Mouse (Mus musculus) frontal cortex, adult 2 months (tissue): ENCODE results near the gene Gpx7. TPM values are rescaled to one million over a fixed set of nuclear protein-coding genes. Genes with fewer than 3 reads are reported as not detected.

Experiments
- DNase-seq, 2 experiments: peaks; one replicate each; pipeline ENCODE4 v3.0.0; 2022; ENCODE audit warnings: low spot score in 1 of 2; ENCODE audit errors: extremely low spot score in 1 of 2
- polyA plus RNA-seq: library from polyadenylated mRNA; depleted of rRNA; stranded (reverse); fragments of >200 nt; gene quantifications from 2 replicates; pipeline ENCODE4 v1.2.3, GENCODE M21; 2012; rRNA removed

Gpx7 gene
- polyA plus RNA-seq = 8.7 and 9.5 TPM in 2 replicates

DNA sequence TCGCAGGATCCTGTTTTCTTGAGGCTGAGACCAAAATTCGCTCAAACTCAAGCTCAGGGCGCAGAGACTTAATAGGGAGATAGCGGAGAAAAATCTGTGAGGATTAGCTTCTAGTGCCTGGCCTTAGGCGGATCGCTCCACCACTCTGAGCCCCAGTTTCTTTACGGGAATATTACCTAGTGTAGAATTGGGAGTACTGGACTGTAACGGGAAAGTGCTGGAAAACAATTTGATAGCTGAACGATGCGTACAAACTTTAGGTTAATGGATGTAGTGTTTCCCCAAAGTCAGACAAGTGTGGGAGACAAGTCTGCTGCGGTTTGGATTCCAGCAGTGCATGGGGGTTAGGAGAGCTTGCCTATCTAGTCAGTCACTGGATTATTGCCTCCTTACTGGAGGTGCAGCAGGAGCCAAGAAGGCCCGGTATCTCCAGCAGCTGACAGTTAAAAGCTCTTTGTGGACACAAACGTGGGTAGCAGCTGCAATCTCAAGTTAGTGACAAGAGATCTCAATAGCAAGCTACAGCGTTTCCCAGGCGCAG is at the start of gene Gpx7:
Gene Gpx7, minus strand, starts transcription at position 101 of the 541 bp plus-strand sequence.
- DNase-seq = peak in 1 of 2 experiments; percentile 10

DNA sequence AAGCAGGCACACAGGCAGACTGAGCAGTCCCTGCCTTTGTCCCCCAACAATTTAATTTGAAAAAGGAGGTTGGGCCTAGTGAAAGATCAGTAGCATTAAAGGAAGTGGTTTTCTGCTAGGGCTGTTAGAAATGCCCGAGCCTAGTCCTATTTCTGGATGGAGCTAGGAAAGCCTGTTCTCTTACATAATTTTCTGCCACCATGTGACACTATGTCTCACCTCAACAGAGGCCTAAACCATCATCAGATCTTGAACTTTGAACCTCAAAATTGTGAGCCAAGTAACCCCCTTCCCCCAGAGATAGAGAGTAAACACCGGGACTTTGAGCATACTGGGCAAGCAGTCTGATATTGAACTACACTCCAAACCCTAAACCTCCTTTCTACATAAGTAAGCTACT is 49.3 kb upstream of the Gpx7 start:
- DNase-seq = no peak

DNA sequence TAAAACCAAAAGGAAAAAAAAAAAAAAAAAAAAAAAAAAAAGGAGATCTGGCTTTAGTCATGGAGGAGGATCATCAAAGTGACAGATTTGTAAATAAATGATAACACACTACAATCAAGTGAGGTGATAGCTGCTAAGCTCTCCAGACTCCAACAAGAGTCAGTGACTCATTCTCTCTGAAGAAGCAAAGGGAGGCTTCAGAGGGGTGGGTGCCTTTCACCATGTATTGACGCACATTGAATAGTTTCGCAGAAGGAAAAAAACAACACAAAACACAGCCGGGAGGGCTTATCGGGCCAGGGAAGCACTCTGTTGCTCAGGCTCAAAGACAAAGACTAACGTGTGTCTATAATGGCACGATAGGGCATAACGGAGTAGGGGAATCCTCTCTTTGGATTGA is 41.3 kb upstream of the Gpx7 start:
- DNase-seq = no peak

DNA sequence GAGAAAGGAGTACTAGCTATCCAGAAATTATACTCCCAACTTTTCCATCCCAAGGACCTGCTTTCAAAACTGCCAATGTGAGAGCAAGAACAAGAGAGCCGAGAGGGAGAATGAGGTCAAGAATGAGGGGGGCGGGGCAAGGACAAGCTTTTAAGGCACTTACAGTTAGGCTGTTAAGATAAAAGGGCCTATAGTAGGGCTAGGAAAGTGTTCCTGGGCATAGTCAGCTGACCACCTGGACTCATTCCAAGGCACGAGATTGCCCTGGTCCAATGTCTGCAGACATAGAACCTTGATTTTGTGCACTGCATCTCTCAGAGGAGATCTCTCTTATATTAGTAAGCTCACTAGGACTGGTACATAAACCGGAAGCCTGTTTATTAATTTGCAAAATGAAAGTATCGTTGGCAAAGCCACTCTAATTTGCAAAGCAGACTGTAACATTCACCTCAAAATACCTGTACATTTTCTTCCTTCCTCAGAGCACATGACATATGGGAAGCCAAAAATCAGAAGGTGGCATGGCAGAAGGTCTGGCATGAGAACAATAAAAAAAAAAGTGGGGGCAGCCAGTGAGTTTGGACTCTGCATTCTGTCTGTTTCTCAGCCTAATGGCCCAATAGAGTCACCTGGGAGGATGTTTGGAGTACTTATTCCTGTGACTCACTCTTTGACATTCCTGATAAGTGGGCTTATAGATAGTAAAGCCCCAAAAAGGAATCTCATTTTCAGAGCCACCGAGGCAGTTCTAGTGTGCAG is 31.5 kb upstream of the Gpx7 start:
- DNase-seq = no peak

DNA sequence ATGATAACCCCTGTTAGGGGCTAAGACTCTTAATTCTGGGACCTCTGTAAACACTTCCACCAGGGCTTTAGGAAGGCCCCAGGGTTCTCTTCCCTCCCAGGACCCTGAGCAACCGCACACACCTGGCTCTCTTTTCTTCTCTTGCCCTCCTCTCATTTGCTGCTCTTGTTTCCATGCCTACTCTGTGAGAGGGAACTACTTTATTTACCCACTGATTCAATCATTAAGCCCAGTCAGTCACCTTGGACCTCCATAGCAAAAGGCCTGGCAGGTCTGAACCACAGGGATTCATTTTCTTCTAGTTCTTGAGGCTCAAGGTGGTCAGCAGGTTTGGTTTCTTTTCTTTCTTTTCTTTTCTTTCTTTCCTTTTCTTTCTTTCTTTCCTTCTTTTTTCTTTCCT is 29.5 kb upstream of the Gpx7 start:
- DNase-seq = no peak

DNA sequence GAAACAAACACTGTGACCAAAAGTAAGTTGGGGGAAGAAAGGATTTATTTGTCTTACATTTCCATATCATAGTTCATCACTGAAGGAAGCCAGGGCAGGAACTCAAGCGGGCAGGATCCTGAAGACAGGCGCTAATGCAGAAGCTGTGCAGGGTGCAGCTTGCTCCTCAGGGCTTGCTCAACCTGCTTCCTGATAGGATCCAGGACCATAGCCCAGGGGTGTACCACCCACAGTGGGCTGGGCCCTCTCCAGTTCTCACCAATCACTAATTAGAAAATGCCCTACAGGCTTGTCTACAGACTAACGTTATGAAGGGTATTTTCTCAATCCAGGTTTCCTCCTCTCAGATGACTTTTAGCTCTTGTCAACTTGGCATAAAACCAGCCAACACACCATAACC is 28.9 kb upstream of the Gpx7 start:
- no peak for DNase-seq

DNA sequence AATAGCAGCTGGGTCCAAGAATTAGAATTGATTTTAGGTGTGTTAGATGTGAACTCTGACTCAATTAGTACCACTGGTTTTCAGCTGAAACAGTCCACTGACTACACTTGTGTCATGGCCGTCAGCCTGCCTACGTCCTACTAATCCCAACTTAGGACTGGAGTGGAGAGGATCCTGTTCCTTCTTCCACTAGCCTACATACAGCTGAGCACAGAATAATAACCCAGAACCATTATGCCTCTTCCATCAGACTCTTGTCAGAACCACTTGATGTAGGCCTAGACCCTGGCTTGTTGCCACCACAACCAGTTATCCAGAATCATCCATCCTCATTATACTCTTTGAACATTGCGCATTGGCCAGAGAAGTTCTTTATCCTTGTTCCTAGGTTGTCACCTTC is 28.0 kb upstream of the Gpx7 start:
- no peak for DNase-seq

DNA sequence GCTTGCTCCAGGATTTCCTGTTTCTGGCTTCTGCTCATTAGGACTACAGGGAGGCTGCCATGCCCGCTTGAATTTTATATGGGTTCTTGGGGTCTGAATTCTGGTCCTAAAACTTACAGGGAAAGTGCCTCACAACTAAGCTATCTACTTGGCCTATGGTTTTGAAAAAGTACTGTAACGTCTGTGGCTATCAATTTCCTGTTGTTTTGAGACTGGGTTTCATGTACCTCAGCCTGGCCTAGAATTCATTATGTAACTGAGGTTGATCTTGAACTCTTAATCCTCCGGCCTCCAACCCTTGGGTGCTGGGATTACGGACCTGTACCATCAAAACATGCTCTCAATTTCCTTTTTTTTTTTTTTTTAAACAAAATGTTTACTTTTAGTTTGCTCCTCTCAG is 27.5 kb upstream of the Gpx7 start:
- no peak for DNase-seq

DNA sequence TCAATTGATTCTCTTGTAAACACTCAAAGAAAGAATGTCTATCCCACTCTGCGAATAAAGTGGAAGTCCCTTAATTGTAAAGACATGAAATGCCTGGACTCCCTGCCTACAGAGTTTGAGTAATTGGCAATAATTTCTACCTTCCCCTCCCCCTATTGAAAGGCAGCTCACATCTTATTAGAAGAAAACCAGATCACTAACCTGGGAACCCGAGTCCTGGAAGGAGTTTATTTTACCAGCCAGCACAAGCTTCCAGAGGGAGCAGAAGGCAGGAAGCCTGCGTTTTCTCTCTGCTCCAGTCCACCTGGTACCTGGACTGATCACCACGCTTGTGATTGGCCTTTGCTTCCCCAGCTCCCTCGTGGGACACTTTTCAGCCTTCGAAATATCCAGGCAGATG is 26.6 kb upstream of the Gpx7 start:
- DNase-seq = no peak

DNA sequence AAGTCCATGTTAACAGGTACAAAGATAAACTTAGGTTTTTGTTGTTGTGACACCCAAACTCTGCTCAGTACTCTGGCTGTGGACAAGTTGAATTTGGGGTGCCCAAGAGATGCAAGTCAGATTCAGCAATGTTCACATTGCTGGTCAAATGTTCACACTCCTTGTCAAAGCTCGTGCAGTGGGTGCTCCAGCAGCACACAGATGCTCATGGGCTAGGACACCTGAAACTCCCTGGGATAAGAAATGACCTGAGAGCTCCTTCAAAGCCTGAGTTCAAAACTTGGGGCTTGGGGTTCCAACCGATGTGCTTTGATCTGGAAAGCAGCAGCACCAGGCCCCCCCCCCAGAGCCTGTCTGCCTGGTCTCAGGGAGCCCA is 24.8 kb upstream of the Gpx7 start:
- no peak for DNase-seq

DNA sequence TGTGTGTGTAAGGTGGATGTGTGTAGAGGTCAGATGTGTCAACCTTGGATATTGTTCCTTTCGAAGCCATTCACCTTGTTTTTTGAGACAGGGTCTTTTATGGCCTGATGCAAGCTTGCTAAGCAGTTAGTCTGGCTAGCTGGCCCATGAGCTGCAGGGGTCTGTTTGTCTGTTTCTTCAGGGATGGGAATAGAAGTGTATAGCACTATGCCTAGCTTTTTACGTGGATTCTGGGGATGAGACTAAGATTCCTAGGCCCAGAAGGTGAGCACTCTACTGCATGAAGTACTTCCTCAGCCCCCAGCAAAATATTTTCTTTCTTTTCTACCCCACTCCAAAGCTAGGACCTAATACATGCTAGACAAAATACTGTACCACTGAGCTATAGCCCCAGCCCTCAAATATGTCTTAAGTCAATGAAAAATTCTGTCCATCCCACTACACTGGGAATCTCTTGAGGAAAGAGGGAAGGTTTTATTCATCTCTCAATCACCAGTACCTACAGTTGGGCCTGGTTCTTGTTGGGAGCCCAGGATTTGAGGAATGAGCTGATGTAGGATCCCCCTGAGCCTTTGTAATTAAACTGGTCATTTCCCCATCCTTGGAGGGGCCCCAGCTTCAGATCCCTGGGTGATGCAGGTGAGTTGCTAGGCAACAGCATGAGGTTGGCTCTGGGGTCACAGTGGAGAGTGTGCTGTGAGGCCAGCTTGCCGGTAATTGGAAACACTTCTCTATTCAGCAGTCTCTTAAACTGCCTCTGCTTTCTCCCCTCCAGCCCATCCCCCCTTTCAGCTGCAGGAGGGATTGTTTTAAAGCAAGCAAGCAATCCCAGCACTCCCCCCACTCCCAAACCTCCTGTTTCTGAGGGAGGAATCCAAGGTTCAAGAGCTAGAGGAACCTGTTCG is 24.1 kb upstream of the Gpx7 start:
- peak in 1 of 2 experiments; percentile 2 for DNase-seq

DNA sequence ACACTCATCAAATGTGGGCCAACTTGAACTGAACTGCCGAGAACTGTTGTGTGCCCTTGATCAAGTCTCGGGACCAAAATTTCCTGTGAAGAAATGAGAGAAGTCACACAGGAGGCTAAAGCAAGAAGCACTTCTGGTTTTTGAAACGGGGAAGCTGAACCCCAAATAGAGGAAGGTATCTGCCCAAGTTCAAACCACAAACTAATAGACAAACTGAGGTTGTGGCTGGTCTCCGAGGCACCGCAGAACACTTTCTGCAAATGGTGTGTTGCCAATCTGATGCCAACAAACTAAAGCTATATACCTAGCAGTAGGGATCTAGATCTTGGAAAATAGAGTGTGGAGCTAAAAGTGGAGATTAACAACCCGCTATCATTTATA is 21.6 kb upstream of the Gpx7 start:
- DNase-seq = no peak

DNA sequence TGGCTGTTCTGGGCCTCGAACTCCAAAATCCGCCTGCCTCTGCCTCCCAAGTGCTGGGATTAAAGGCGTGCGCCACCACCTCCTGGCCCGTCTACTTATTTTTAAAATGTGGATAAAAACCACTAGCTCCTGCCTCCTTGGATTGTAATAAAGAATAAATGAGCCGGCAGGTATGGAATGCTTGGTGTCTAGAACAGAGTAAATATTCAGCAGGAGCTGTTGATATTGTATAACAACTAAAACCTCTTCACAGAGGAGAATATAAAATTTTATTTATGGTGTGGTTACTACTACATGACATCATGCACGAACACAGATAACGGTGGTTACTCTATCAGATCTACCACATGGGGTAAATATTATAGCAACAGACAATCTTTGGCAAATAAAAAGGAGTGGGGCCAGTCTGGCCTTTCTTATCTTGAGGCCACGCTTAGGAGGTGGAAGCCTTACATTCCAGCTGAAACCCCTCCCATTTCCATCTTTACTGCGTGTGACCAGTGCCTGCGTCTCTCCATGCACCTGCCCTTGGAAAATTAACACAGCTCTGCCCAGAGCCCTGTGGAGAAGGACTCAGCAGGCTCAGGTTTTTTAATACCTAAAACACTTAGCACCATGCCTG is 21.1 kb upstream of the Gpx7 start:
- DNase-seq = no peak

DNA sequence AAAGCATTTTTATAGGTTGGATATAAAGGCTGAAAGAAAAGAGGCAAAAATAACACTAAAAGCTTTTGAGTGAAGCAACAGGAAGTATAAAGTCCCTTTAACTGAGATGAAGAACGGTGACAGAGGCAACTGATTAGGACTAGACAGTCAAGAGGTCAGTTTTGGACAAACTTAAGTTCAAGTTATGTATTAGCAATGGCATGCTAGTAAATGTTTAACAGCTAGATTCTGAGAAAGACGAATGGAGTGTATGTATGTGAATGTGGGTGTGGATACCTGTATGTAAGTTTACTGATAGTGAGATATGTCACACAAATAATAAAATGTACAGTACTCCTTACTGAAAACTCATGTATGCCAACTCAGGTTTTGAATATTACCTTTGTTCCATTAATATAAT is 17.8 kb upstream of the Gpx7 start:
- DNase-seq = no peak

DNA sequence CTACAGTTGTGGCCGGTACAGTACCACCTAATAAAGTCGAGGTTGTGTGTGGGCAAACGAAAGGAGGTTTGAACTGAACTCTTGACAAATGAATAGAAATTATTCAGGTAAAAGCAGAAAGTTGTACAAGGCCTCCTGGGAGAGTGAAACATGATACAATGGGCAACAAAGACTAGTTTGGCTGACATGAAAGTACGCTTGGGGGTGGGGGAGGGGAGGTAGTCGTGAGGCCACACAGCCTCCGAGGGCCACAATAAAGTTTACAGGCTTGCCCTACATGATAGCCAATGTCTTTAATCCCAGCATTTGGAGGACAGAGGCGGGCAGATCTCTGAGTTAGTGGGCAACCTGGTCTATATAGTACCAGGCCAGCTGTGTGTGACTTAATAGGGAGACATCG is 860 bp upstream of the Gpx7 start:
- DNase-seq = no peak

DNA sequence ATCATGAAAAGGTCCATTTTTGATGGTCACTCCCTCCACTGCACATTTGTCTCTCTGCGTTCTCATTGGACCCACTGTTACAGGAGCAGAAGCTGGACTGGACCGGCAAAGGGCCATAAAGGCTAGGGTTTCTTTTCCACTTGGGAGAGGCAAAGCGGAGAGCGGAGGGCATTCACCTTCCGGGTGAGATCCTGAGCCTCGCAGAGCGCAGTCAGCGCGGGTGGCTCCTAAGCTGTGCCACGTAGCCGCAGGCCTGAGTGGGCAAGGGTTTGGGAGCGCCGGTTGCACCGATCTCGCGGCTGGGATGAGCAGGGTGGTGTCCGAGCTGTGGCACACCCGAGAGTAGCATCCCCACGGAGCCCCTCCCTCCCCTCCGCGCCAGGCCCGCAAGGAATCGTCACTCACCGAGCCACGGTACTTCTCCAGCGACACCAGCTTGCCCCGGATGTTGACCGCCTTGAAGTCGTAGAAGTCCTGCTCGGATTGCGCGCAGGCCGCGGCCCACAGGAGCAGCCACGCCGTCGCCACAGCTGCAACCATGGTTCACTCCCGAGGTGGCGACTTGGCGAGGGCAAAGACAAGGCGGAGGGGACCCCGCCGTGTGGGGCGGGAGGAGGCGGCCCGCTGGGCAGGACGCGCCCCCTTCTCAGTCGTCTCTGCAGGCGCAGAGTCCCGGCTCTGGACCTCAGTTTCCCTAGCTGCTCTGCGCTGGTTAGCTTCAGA is 462 bp downstream of the Gpx7 start:
- DNase-seq = peak; percentile 31 to 74

DNA sequence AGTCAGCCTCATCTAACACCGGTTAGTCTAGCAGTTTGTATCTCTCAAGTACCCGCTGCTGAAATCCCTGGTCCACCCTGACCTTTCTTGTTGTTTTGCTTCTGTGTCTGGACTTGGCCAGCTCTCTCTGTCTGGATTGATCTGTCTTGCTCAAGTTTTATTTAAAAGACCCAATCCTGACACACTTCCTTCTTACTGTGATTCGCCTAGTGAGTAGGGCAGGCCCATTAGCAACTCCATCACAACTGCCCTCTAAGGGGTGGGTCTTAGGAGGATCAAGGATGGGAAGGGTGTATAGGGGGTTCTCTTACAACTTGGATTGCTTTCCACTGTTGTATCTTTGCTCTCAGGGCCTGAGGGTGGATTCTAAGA is 1.0 kb downstream of the Gpx7 start:
- peak in 1 of 2 experiments; percentile 5 for DNase-seq

DNA sequence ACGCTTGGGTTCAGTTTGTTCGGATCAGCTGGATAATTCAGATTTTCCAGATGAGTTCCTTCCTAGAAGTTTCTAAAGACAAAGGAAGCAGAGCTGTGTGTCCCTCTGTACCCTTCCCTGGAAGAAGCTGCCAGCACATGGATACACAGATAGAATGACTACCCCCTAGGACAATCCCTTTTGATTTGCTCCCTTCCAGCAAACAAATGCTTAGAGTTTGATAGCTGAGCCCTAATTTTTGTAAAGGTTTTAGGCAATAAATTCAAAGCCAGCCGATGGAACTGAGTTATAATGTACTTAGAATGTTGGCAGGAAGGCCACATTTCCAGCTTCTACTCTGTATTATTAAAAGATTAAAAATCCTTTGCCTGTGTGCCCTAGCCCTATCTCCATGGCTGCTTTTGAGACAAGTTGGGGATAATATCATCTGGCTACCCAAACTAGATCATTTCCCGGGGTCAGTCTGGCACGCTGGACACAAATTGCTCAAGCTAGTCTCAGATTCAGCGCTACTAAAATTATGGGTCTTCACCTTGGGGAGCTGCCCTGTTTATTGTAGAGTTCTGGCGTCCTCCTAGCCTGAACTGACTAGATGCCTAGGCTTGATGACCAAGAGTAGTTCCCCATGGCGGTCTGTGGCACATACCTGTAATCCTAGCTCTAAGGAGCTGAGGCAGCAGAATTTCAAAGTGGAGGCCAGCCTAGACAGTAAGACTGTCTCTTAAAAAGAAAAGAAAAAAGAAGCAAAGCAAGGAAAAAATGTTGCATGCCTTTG is 2.7 kb downstream of the Gpx7 start:
- no peak for DNase-seq

DNA sequence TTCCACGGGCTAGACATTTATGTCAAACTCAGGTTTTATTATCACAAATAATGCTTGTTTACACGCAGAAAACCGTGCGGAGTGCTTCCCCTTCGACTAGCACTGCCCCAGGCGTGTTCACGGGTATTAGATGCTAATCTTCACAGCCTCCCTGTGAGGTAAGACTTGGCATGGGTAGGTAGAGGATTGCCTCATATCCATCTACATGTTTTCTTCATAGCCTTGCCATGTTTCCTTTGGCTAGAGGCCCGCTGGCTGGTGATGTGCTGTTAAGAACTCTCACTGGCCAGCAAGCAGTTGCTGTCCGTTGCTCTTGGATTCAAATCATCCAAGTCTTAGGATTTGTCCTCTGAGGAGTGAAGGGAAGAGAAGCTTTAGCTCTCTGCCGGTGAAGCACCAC is 6.4 kb downstream of the Gpx7 start:
- no peak for DNase-seq

DNA sequence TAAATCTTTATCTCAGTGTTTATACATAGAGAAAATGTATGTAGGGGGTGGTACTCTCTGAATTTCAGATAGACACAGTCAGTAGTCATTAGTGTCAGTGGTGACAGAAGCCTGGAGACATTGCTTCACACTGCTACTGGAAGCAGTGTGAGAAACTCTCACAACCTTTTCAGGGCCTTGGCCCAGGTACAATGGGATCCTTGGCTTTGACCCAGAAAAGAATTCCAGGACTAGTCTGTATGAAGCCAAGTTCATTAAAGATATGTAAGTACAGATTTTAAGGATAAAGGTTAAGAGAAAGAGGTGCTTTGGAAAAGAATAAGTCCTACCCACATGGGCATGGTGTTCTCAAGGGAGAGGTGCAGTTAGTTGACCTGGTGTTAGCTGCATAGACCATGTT is 12.5 kb downstream of the Gpx7 start:
- DNase-seq = no peak
